17 mouse cellular contexts compared by ENCODE assay signal in genomic region chr19:45413966-45414365, GRCm38 (mm10). TPM values are rescaled to one million over a fixed set of nuclear protein-coding genes. Genes with fewer than 3 reads are reported as not detected.
A peak's percentile ranks its signal among the peaks of the same experiment; 100 is the strongest.
DNase-seq lines count a peak whose midpoint lies in the region; ATAC-seq and TF ChIP-seq lines count a peak whose summit lies in the region.
"Had no signal": no experiment of that assay in that cellular context is flagged by ENCODE, and none has a peak within 500 bp of the region (broad histone marks: within the 10 kb centered on the region; RNA-seq: fewer than 3 reads in every experiment).

No protein-coding gene starts in this region.

- peaks cover 2% of the 10 kb centered on the region; the same call in 1 of the 2 replicates for H3K27me3 ChIP-seq in cerebellum, adult 2 months (ENCODE audit: control insufficient read depth, insufficient read depth, low read length)
- H3K27me3 ChIP-seq in heart, embryonic 12.5 days (replicated peaks) = no peaks in the 10 kb centered on the region
- H3K27me3 ChIP-seq: embryonic facial prominence, embryonic 13.5 days; heart, embryonic 13.5 days; hindbrain, embryonic 15.5 days; liver, embryonic 12.5 days; Patski had no signal

- WGBS in cerebellum, adult 2 months = 13% methylated on average over 3 of the region's 3 CpGs
- 68% methylated on average over 3 of the region's 3 CpGs for WGBS in heart, embryonic 12.5 days

- DNase-seq in cerebellum, adult 2 months = peak; percentile 33 to 64
- no peak for DNase-seq in cerebellum, postnatal 4 days (ENCODE audit: low spot score in 2 of 2)
- DNase-seq in heart, adult 8-10 months (ENCODE audit: low spot score) = peak; percentile 22
- DNase-seq in brain, adult 2 months (ENCODE audit: low read depth, low spot score) = peak; percentile 56
- DNase-seq in heart, postnatal 14 days = peak; percentile 9 to 16
- DNase-seq in layer of hippocampus, adult 2 months (ENCODE audit: low spot score in 2 of 2) = no peak
- DNase-seq in left cerebral cortex, adult 2 months (ENCODE audit: extremely low spot score in 1 of 2, low spot score in 2 of 2) = no peak
- DNase-seq: thymus, adult 18-20 months had no signal

- H3K4me1 ChIP-seq in cerebellum, adult 2 months (ENCODE audit: control insufficient read depth, insufficient read depth, low read length) = peaks cover 11% of the 10 kb centered on the region
- 0 out of 2 replicates have a peak, but pooled peaks cover 4% of the 10 kb centered on the region for H3K4me1 ChIP-seq in heart, embryonic 12.5 days (replicated peaks)
- H3K4me1 ChIP-seq: heart, embryonic 13.5 days; hindbrain, embryonic 15.5 days; limb, embryonic 10.5 days had no signal

- 0 out of 2 replicates have a peak, but pooled peaks cover 5% of the 10 kb centered on the region for H3K36me3 ChIP-seq in heart, embryonic 12.5 days
- H3K36me3 ChIP-seq: heart, embryonic 13.5 days; hindbrain, embryonic 15.5 days; limb, embryonic 10.5 days had no signal

- no peak for TF ChIP-seq POLR2A in cerebellum, adult 2 months (IDR thresholded peaks at IDR 0.05; ENCODE audit: borderline replicate concordance, insufficient read depth, low read length)

- no peak for ATAC-seq in heart, embryonic 12.5 days (ENCODE audit: insufficient number of reproducible peaks, low FRiP score)
- ATAC-seq: intestine, postnatal 0 days; liver, embryonic 12.5 days; Patski had no signal

- no peak overlapping the region for H3K4me3 ChIP-seq in cerebellum, adult 2 months (replicated peaks; ENCODE audit: insufficient read depth, low read depth, low read length)
- H3K4me3 ChIP-seq in heart, embryonic 12.5 days = no peak overlapping the region
- H3K4me3 ChIP-seq in layer of hippocampus, adult 2 months = no peak overlapping the region
- H3K4me3 ChIP-seq in left cerebral cortex, adult 2 months = no peak overlapping the region
- H3K4me3 ChIP-seq: embryonic facial prominence, embryonic 13.5 days; heart, embryonic 13.5 days; hindbrain, embryonic 15.5 days; limb, embryonic 10.5 days; liver, embryonic 12.5 days had no signal

- no peaks in the 10 kb centered on the region for H3K9me3 ChIP-seq in heart, embryonic 12.5 days (replicated peaks)
- H3K9me3 ChIP-seq: embryonic facial prominence, embryonic 13.5 days; heart, embryonic 13.5 days; hindbrain, embryonic 15.5 days; limb, embryonic 10.5 days; liver, embryonic 12.5 days had no signal

- H3K27ac ChIP-seq in cerebellum, adult 2 months (ENCODE audit: insufficient read depth, low read length) = peak overlapping the region; percentile 47; the same call in 1 of the 2 replicates
- H3K27ac ChIP-seq in heart, embryonic 12.5 days (ENCODE audit: poor library complexity, severe bottlenecking) = no peak overlapping the region
- no peak overlapping the region for H3K27ac ChIP-seq in layer of hippocampus, adult 2 months
- H3K27ac ChIP-seq in left cerebral cortex, adult 2 months = no peak overlapping the region
- H3K27ac ChIP-seq: embryonic facial prominence, embryonic 13.5 days; heart, embryonic 13.5 days; hindbrain, embryonic 15.5 days; limb, embryonic 10.5 days; liver, embryonic 12.5 days had no signal

- no peak for TF ChIP-seq CTCF in cerebellum, adult 2 months (IDR thresholded peaks at IDR 0.05; ENCODE audit: borderline replicate concordance, insufficient read depth, low read depth, low read length)
- TF ChIP-seq CTCF in layer of hippocampus, adult 2 months (conservative IDR thresholded peaks at IDR 0.05) = no peak
- TF ChIP-seq CTCF in left cerebral cortex, adult 2 months (IDR thresholded peaks at IDR 0.05) = no peak

- intact Hi-C loops in heart, postnatal 14 days (cut with DNase I) = no loop called here
- intact Hi-C loops in left cerebral cortex, adult 2 months (cut with DNase I) = no loop called here

- no peak overlapping the region for H3K9ac ChIP-seq in heart, embryonic 12.5 days
- H3K9ac ChIP-seq: embryonic facial prominence, embryonic 13.5 days; heart, embryonic 13.5 days; hindbrain, embryonic 15.5 days; liver, embryonic 12.5 days had no signal

- no peak overlapping the region for H3K4me2 ChIP-seq in heart, embryonic 12.5 days
- H3K4me2 ChIP-seq: embryonic facial prominence, embryonic 13.5 days; heart, embryonic 13.5 days; hindbrain, embryonic 15.5 days; liver, embryonic 12.5 days; midbrain, embryonic 11.5 days had no signal

RNA-seq across cellular contexts. Expression of gene Btrc, which starts 50.4 kb away (rescaled TPM):
- polyA plus RNA-seq in cerebellum, adult 2 months (2012; rRNA removed) = 65.9 and 66.5 TPM in 2 replicates
- 10 to 100 TPM; 21.8 to 23.3 (median 22.2) TPM for total RNA-seq in heart, adult 8-10 months (2022)
- polyA plus RNA-seq in heart, embryonic 12.5 days (2016; fragmentation: Nextera tagmentation; extraction: Ambion mirVana) = 40.0 and 44.3 TPM in 2 replicates
- total RNA-seq in heart, postnatal 14 days (2021) = 10 to 100 TPM; 20.1 to 20.8 TPM
- 10 to 100 TPM; 92.9 to 93.9 TPM for total RNA-seq in layer of hippocampus, adult 2 months (2021)
- total RNA-seq in left cerebral cortex, adult 2 months (2021) = 100 to 1,000 TPM in 1 of 2 experiments, 10 to 100 TPM in 1; 99.6 to 113 TPM

Comparison
In these comparisons a context has a peak if more than half of its experiments do, and no peak if none do; other contexts are left out.
1. DNase-seq: peak in cerebellum, adult 2 months (2 of 2), heart, adult 8-10 months (single experiment), brain, adult 2 months (single experiment) and heart, postnatal 14 days (2 of 2); none in cerebellum, postnatal 4 days (0 of 2), layer of hippocampus, adult 2 months (0 of 2) and left cerebral cortex, adult 2 months (0 of 2).